Mouse (Mus musculus): ENCODE results near the gene Dact1. TPM values are rescaled to one million over a fixed set of nuclear protein-coding genes. Genes with fewer than 3 reads are reported as not detected.

Gene Dact1
- total RNA-seq (2021): 10 to 100 TPM; 27.1 to 29.6 TPM
- long read RNA-seq, experiment 1, transcript Dact1-201 (4 exons, 3,650 nt): major isoform, 9 of 17 reads
- long read RNA-seq, experiment 1, partial matches to known transcripts: 2 of 17 reads
- long read RNA-seq, experiment 1, other reads (novel, unspliced or antisense): 4 of 17 reads
- long read RNA-seq, experiment 2, transcript Dact1-201 (4 exons, 3,650 nt): major isoform, 19 of 29 reads
- long read RNA-seq, experiment 2, transcript Dact1-202 (4 exons, 2,448 nt): minor isoform, 7 of 29 reads
- long read RNA-seq, experiment 2, partial matches to known transcripts: 0 of 29 reads
- long read RNA-seq, experiment 2, other reads (novel, unspliced or antisense): 3 of 29 reads

DNA sequence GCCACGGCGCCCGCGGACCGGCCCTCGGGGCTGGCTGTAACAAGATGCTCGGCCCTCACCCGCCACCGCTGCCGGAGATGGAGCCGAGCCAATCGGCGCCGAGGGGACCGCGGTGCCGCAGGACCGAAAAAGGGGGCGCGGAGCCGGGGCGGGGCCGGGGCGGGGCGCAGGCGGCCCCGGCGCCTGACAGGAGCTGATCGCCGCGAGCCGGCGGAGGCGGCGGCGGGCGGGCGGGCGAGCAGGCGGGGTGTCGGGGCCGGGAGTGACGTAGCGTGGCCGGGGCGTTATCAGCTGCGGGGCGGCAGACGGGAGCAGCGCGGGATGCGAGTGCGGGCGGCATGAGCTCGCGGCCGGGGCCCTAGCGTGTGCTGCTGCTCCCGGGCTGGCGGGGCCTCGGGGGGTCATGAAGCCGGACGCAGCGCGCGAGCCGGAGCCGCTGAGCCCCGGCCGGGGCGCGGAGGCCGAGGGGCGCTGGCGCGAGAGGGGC lies at the start of gene Dact1:
Dact1 (plus strand) TSS at position 304 of the 487 bp plus-strand sequence.
- DNase-seq (ENCODE audit: low spot score in 2 of 2): peak; percentile 40 to 48

DNA sequence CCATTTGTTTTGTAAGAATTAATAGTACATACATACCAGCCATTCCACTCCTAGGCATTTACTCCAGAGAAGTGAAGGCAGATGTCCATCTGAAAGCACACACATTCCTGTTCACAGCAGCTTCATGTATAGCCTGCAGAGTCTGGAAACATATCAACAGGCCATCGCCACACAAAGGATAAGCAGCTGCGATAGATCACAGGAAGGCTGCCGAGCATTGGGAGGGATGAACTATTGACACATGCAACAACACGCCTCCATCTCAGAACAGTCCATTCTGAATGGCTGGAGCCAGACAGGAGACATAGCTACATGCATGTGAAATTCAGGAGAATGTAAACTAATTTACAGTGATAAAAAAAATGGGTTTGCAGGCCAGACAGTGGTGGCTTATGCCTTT lies 45.5 kb upstream of the Dact1 start:
- no peak for DNase-seq (ENCODE audit: low spot score in 2 of 2)

DNA sequence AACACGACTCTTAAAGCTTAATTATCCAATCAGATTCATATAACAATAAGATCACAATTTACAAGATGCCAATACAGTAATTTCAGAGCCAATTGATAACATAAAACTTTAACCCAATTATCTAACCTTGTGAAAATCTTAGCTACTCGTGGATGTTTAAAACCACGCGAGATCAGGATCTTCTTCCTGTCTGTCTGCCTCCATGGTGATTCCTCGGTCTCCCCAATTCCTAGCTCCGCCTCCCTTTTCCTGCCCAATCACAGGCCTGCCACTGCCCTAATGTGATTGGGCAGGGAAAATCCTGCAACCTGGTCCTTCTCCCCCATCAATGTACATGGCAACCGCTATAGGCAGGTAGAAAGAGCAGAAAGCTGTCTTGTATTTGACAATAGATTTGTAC lies 40.3 kb upstream of the Dact1 start:
- no peak for DNase-seq (ENCODE audit: low spot score in 2 of 2)

DNA sequence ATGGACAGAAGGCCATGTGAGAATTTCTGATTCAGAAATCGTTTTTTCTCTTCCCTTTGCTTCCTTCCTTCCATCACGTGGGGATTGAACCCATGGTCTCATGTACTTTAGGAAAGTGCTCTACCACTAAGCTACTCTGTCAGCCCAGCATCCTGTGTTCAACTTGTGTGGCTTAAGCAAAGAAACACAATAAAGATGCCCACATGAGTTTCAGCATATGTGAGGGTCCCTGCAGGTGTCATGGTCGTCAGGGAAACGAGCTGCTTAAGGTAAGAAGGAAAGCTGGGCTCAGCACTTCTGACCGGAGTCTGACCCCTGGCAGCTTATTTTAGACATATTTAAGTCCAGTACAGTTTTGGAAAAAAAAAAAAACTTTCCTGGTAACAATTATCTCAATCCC lies 38.6 kb upstream of the Dact1 start:
- DNase-seq (ENCODE audit: low spot score in 2 of 2): no peak

DNA sequence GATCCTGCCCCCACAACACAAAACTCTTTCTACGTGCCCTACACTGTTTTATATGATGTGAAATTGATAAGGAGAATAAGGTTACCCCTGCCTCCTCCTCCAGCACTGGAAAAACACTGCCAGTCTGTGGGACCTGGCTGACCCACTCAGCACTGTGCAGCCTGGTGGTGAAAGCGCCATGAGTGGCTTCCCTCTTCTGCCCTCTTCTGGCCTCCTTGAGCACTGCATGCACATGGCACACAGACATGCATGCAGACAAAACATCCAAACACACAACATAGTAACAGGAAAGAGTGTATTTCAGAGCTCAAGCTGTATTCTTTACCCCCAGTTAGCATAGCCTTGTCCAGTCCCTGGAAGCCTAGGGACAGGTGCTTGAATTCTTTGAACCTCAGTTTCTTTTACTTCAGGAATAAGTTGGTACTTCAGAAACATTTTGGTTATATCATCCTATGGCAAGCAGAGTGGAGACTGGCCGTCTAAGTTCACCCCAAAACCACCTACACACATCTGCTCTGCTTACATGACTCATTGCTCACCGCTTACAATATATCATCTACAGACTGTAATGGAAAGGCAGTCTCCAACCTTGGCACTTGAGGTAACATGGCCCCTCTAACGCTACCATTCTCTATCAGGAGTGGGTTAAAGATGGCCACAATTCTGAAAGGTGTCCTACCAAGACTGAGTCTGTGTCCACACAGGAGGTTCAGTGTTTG lies 35.0 kb upstream of the Dact1 start:
- no peak for DNase-seq (ENCODE audit: low spot score in 2 of 2)

DNA sequence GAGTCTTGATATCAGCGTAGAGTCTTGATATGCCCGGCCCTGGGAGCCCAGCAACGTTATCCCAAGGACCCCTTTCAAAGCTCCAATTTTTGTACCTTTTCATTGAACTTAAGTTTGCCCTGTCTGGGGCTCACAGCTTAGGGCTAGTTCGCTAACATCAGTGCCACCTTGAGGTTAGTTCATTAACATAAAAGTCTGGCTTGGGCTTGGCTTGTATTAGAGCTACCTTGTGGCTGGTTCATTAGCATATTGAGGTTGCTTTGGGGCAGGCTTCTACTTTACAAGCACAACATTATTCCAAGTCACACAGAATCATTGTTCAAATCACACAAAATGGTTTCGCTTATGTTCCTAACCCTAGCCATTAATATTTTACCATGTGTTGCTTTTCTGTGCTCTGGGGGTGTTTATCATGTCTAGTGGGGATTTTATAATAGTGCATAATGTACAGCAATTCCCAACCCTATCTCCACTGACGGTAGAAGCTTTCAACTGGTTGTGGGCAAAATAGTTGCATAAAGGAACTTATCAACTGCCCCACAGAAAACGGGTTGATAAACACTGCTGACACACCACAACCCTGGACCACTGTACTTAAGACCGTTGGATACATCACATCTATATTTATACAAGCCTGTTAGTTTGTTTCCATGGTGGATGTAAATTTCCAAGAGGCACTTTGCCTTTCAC lies 33.6 kb upstream of the Dact1 start:
- no peak for DNase-seq (ENCODE audit: low spot score in 2 of 2)

DNA sequence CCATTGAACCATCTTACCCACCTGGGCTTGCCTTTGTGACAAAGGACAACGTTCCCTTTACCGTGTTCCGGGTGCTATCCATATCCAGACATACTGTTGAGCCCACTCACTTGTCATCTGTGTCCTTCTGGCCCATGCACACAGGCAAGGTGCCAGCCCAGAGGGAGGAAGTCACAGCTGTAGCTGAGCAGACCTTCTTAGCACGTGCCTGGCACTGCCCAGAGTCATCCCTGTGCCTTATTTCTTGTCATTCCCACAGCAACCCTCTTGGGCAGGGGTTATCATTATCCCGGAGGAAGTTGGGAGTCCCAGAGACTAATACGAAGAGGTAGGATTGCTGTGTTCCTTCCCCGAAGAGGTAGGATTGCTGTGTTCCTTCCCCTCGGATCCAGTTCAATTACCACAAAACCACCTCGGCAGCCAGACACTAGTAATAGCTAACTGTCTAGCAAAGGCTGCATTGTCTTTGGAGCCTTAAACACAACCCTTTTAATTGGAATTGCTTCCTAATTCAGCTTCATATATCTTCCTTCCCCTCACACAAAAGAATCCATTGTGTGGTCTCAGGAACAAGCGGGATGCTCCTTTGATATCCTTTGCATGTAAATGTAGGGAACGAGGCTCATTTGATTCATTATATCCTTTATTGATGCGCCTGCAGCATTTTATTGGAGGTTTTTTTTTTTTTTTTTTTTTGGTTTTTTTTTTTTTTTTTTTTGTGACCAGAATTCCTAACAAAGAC lies 30.0 kb upstream of the Dact1 start:
- no peak for DNase-seq (ENCODE audit: low spot score in 2 of 2)

DNA sequence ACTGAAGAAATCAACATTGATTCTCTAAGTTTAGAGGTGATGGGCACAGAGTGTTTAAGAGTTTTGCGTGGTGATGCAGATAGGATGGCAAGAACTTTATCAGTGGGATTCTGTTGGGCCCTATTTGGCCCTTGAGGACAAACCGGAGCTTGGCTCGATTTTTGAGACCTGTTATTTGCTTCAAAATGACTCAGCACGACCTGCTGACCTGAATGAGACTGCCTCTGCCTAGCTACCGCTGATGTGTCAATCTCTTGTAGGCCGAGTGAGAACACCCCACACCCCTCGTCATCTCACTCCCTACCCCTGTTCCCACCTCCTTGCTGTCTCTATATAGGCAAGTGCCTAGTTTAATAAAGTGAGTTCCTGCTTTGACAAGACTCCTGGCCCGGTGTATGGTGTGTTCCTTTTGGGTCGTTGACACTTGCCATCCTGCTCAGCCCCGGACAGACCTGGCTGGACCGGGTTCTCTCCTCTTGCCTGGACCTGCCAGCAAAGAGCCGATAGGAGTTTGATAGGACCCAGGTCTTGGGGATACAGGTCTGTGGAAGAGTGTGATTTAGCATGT lies 28.4 kb upstream of the Dact1 start:
- DNase-seq (ENCODE audit: low spot score in 2 of 2): no peak

DNA sequence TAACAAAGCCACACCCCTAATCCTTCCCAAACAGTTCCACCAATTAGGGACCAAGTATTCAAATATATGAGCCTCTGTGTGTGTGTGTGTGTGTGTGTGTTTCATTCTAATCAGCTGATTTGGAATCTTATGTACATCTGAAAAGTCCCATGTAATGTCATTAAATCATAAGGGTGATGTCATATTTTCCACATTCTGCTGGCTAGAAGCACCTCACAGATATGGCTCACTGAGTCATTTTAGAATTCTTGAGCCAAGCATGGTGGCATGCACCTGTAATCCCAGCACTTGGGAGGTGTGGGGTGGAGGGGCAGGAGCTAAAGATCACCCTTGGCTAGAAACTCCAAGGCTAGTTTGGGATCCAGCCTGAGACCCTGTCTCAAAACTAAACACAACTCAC lies 24.3 kb upstream of the Dact1 start:
- no peak for DNase-seq (ENCODE audit: low spot score in 2 of 2)

DNA sequence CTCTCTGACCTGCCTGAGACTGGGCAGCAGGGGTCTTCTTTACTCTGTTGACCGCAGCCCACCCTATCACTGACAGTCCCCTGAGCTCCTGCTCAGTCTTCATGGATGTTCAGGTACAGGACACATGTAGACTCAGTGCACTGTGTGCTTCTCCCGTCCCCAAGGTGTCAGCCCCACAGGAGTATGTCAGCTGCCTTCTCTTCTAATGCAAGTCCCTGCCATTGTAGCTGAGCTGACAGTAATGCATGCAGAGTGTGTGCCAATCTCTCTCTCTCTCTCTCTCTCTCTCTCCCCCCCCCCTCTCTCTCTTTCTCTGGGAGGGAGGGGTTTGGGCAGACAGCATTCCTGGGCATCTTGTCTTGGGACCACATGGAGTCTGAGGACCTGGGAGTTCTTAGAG lies 19.2 kb upstream of the Dact1 start:
- no peak for DNase-seq (ENCODE audit: low spot score in 2 of 2)

DNA sequence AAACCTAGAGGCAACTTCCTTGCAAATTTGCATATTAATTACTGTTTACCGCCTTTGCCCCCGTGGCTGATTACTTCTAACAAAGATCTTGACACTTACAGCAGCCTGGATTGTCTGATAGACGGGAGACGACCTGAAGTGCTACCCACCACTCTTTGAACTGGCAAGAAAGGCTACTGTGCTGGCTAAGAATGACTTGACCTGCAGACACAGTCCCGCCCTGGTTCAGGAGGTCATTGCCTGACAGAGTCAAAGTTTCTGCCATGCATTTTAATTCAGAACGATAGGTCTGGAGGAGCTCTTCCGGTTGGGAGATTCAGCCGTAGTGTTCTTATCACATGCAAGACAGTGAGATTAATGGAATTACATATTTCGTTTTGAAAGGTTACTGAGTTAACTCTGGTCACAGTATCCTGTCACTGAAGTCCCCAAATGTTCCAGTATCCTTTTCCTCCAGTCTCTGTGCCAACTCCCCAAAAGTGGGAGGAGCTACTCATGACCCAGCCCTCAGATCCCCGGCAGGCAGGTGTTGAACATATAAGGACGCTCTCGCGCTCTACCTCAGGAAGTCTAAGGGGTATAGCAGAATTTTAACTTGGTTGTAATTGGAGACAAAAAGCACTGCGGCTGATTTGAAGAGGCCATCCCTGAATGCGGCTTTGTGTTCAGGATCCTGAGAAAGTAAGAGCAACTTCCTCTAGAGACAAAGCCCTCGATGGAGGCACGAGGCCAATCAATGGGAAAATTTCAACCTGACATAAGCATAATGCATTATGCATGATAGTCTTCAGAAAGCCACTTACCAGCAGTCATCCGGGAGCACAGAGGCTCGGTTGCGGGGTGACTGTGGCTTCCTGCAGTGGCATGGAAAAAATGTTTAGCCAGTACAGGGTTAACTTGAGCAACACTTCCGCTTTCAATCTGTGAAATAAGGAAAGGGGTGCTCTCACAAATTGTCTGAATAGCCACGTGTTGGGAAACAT lies 15.4 kb upstream of the Dact1 start:
- no peak for DNase-seq (ENCODE audit: low spot score in 2 of 2)

DNA sequence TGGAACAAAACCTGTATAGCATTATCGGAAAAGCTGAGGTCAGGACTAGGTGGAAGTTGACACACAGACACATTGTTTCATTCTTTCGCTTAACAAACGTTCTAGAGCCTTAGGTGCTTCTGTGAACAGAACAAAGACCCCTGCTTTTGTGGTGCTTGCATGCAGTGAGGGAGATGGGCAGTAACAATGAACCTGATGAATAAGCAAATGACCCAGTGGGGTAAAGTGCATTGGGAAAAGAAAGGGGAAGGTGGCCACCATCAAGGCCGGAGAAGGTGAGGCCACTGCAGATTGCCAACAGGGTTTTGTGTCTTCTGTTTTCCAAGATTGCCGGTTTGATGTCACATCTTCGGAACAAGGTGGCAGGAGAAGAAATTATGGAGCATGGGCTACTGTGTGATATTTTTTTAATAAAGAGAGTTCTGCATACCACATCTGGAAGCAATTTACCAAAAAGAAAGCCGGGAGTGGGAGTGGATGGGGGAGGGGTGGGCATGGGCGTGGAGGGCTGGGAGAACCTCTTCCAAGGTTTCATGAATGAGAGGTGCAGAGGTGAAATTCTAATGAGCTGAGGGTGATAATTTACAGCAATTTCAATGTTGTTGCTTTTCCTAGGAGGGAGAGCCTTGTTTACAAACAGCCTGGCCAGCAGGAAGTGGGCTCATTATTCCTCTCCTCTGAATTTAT lies 12.7 kb upstream of the Dact1 start:
- no peak for DNase-seq (ENCODE audit: low spot score in 2 of 2)

DNA sequence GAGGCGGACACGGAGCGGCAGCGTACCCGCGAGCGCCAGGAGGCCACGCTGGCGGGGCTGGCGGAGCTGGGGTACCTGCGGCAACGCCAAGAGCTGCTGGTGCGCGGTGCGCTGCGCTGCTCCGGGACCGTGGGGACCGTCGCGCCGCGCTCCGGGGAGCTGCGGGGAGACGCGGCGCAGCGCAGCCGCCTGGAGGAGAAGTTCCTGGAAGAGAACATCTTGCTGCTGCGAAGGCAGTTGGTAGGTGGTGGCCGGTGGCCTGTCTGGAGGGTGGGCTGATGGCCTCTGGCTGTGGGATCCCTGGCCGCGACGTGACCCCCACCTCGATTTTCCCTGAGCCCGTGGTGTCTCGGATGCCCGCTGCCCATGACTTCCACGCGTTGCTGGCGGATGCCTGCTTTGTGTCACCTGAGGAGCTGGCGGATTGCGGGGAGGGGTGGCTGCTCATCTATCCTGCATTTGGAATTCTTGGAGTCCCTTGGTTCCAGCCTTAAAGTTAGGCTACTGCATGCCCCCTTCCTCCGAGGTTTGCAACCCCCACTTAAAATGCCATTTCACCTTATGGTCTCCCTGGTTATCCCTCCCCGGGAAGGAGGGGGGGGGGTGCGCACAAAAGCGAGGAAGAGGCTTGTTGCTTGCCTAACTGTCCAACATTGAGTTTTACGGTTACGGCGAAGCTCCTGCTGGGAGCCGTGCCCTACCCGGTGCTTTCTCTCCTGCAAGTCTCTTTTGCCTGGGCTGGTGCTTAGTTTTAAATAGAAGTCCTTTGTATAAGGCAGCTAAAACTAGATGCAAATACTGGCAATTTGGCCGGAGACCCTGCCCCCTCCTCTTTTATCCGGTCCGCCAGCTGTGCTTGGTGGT lies 616 bp downstream of the Dact1 start:
- DNase-seq (ENCODE audit: low spot score in 2 of 2): no peak

DNA sequence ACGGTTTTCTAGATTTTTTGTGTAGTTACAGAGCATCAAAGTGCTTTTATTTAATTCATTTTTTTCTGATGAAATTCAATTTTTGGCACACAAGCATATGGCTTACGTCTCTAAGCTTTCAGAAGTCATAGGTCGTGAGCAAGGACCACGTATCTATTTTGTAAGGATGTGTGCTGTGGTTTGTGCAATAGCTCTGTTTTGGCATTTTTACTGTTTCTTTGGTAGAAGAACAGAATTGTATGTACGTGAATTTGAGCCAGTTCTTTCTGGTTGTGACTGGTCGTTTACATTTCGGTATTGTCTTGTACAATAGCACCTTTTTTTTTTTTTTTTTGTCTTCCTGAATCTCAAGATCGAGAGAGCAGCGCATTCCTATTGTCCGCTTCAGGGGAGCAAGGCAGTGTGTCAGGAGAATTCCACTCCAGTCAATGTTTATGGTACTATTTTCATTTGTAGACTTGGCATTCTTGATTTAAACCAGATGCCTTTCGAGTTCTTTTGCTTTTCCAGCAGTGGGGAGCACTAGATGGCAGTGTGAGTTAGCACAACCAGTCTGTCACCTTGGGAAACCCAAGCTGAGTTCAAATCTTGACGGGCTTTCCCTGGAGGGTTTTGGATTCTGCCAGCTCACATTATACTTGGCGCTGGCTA lies 1.7 kb downstream of the Dact1 start:
- peak in 1 of 2 experiments; percentile 25 for DNase-seq (ENCODE audit: low spot score in 2 of 2)

DNA sequence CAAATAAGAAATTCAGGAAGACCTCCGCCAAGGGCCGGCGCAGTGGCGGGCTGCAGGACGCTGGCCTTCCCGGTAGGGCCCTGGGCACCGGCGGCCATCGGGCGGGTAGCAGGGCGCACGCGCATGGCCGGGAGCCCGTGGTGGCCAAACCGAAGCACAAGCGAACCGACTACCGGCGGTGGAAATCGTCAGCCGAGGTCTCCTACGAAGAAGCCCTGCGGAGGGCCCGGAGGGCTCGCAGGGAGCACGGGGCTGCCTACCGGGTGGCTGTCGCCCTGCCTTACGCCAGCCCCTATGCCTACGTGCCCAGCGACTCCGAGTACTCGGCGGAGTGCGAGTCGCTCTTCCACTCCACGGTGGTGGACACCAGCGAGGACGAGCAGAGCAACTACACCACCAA lies 8.6 kb downstream of the Dact1 start:
- DNase-seq (ENCODE audit: low spot score in 2 of 2): no peak

DNA sequence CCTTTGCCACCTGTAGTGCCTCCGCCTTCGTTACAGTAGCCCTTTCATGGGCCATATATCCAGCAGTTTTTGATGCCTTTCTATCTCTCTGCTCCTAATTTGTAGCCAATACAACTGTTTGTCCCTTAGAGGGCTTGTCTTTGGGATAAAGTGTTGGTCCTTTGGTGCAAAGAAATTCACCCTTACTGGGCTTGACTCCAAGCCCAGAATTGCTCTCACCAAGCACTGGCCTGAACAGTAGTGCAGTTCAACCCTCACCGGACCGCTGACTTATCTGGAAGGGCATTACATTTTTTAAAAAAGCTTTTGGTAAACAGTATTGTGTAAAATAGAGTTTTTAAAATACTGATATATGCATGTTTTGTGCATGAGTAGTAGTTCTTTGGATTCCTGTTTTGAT lies 9.9 kb downstream of the Dact1 start:
- no peak for DNase-seq (ENCODE audit: low spot score in 2 of 2)

DNA sequence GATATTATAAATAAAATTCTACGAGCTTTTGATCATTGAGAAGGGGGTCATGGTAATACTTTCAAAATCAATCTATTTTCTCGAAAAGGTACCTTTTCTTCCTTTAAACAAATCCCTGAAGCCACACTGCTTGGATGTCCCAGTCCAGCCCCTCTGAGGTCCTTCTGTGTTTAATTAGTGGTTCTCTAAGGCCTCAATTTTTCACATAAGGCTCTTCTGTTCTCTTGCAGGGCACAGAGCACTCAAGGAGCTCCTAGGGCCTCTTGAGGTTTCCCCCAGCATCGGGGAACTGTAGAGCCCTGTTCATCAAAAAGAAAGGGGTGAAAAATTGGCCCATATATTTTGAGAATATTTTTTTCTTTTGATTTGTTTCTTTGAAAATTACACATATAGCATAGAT lies 23.0 kb downstream of the Dact1 start:
- DNase-seq (ENCODE audit: low spot score in 2 of 2): no peak

DNA sequence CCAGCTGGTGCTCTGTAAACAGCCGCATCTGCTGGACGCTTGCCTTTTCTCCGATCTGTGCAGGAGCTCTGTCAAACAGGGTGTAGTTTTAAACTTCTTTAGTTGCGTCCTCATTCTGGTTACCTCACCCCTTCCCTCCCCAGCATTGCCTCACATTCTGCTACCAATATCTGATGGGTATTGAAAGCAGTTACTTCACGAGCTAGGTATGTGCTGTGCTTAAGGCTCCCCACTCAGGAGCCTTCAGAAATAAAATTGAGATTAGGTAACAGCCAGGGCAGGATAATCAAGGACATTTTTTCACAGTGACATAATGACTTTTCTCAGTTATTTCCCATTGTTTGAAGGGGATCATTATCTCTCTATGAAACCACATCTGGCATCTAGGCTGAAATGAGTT lies 23.9 kb downstream of the Dact1 start:
- DNase-seq (ENCODE audit: low spot score in 2 of 2): no peak
